Mouse (Mus musculus) common myeloid progenitor, adult 5-6 weeks (primary cell): Measurements from ENCODE around the gene Ankrd50. TPM values are rescaled to one million over a fixed set of nuclear protein-coding genes. Genes with fewer than 3 reads are reported as not detected.

ENCODE experiments used
- ATAC-seq: replicated peaks from 2 replicates; pipeline ENCODE4 v1.8.0; 2016; ENCODE audit warnings: low read depth, mild to moderate bottlenecking, moderate TSS enrichment, inconsistent platforms; ENCODE audit not compliant: poor library complexity, severe bottlenecking
- total RNA-seq: library from RNA; stranded (forward); fragments of 200-1000, 187-1606 nt; gene quantifications from 2 replicates; pipeline ENCODE4 v1.2.3, GENCODE M21; 2017

Gene Ankrd50
- total RNA-seq = 7.3 and 12.9 TPM in 2 replicates

DNA sequence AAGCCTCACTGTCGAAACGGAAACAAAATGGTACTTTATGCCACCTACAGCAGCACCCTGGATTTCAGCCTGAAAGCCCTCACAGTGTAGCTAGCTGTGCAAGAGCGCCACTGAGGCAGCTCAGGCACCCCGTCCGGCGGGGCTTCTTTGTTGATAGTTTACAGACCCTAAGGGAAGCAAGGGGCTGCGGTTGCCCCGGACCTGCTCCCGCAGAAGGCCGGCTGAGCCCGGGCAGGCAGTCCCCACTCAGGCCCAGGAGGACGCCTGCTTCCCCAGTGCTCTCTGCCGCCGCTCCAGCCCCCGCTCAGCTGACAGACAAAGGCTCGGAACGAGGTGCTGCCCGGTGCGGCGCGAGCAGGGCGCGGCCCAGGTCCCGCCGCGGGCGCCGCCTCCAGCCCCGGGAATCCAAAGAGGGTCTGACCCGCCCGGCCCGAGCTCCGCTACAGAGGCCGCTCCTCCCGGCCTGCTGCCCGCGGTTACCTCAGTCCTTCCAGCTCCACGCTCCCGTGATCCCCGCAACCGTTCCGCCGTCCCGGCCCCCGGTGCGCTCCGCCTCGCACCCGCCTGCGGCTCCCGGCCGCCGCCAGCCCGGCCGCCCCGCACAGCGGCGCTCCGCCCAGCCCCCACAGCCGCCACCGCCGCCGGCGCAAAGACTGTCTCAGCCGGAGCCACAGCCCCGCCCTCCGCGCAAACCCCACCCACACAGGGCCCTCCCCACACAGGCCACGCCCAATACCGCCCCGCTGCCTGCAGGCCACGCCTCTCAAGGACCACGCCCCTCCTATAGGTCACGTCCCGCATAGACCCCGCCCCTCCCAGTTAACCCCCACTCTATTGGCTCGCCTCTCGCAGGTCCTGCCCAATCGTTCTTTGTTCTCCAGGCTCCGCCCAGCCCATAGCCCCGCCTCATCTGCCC, at the start of gene Ankrd50:
TSS of gene Ankrd50 (minus strand) at position 654 of the 916 bp plus-strand sequence.
- ATAC-seq = peak; percentile 96

- ATAC-seq = no peak
Measured at GRCm38 (mm10) chr3:38534245-38534644, 49.6 kb upstream of the Ankrd50 start.

GRCm38 (mm10) chr3:38520426-38520825, 35.8 kb upstream of the Ankrd50 start:
- no peak for ATAC-seq

DNA sequence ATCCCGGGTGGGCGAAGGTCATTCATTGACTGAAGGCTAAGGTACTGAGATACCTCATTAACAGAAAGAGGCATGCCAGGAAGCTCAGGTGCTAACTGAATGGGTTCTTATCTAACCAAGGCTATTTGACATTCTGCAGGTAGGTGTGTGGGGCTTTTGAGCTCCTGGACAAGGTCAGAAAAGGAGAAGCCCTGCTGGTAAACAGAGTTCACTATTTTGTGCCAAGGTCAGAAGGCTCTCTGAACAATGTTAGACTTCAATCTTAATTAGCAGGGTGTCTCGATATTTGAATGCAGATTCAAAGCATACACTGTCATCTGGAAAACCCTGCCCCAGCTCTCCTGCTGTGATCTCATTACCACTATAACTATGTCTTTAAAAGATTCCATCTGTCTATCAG, 35.3 kb upstream of the Ankrd50 start:
- no peak for ATAC-seq

DNA sequence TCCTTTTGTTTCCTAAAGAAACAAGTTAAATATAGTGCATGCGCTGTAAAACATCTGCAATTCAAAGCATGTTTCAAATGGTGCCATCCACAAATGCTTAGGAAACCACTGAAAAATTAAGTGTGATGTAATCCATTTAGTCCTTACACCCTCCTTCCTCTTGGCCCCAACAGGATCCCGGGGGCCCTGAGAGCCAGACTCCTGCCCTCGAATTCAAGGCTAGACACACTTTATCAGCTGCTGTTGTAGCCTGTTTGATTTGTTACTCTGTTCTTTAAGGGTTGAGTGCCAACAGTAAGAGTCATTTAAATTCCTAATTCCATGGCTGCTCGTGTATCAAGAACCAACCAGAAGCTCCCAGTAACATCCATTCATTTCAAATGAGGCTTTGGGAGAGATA, 19.0 kb upstream of the Ankrd50 start:
- no peak for ATAC-seq

DNA sequence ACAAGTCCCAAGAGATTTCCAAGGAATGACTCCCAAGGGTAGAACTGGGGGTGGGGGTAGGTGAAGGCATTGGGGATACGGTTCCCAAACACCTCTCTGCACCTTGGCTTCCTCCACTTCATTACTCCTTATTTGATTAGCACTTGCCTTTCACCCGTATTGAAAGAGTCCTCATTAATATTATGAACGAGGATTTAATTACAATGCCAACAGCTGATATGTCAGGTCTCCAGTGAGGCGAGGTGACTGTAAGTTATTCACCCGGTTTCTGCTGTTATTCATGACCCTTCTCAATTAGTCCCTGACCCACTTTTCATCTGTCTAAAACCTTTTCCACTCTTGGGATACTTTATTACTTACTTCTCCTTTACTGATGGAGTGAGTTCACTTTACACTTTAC, 17.5 kb upstream of the Ankrd50 start:
- ATAC-seq = no peak

DNA sequence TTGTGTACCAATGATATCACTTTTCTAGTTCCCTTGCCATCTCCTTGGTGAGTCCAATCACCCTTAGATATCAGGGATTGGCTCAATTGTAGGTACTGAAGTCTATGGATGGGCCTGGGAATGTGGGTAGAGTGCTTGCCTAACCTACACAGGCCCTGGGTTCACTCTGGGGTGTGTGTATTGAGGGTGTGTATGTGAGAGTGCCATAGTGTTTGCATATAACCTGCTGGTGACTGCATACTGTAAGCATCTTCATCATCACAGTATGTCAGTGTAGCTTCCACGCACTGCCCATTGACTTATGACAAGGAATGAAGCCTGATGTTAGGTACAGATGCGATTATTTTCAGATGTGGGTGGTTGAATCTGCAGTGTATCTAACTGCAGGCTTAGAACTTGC, 17.1 kb upstream of the Ankrd50 start:
- no peak for ATAC-seq

GRCm38 (mm10) chr3:38501316-38501715, 16.7 kb upstream of the Ankrd50 start:
- ATAC-seq = no peak

DNA sequence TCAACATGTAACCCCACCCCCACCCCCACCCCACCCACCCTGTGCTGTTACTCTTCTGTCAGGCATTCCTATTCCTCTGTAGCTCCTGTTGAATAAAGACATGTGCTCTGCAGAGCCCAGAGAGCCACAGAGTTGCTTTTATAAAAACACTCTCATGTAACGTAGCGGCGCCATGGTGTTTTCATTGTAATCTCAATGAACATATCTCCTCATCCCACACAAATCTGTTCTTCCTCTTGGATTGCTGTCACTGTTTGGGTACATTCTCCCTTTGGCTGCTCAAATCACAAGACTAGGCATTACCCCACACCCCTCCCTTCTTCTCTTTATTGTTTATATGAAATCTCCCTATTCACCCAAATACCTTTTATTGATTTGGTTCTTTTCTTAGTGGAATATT, 13.9 kb upstream of the Ankrd50 start:
- no peak for ATAC-seq

- ATAC-seq = 0 out of 2 replicates have a peak, but pooled peaks have one; percentile 11
Measured at GRCm38 (mm10) chr3:38496795-38497385, 12.2 kb upstream of the Ankrd50 start.

- ATAC-seq = peak; percentile 40; the same call in 1 of the 2 replicates
Measured at GRCm38 (mm10) chr3:38491702-38492101, 7.1 kb upstream of the Ankrd50 start.

DNA sequence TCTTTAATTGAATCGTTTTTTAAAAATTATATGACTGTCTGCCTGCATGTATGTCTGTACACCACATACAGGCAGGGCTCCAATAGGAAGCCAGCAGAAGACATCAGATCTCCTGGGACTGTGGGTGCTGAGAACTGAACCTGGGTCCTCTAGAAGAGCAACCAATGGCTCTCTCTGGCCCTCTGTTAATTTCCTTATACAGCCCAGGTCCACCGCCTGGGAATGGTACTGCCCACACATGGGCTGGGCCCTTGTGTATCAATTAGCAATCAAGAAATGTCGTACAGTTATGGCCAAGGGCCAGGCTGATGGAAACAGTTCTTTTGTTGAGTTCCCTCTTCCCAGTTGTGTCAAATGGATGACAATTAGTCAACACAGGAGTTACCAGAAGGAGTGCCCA, 6.6 kb upstream of the Ankrd50 start:
- ATAC-seq = 0 out of 2 replicates have a peak, but pooled peaks have one; percentile 7

- peak; percentile 40; the same call in 1 of the 2 replicates for ATAC-seq
Measured at GRCm38 (mm10) chr3:38490720-38491119, 6.1 kb upstream of the Ankrd50 start.

DNA sequence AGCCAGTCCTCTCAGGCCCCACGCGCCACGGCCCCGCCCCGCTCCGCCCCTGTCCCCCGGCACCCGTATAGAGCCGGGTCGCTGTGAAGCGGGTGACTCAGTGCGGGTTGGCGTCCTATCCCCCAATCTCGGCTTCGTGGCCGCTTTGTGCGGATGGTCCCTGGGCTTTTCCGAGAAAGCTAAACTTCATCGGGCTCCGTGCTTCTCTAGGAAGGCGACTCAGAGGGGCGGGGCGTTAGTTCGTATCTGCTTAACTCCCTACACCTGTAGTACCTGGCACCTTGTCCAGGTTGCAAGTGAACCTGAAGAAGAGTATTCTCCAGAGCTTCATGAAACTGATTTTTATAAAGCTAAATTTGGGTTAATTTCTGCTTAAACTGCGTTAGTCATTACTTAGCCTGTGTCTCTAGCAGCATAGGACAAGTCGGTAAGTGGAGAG, 482 bp upstream of the Ankrd50 start:
- ATAC-seq = no peak

- ATAC-seq = no peak
Measured at GRCm38 (mm10) chr3:38483551-38483950, 1.1 kb downstream of the Ankrd50 start.

- ATAC-seq = no peak
Measured at GRCm38 (mm10) chr3:38482749-38483148, 1.9 kb downstream of the Ankrd50 start.

GRCm38 (mm10) chr3:38481106-38481505, 3.5 kb downstream of the Ankrd50 start:
- ATAC-seq = no peak

DNA sequence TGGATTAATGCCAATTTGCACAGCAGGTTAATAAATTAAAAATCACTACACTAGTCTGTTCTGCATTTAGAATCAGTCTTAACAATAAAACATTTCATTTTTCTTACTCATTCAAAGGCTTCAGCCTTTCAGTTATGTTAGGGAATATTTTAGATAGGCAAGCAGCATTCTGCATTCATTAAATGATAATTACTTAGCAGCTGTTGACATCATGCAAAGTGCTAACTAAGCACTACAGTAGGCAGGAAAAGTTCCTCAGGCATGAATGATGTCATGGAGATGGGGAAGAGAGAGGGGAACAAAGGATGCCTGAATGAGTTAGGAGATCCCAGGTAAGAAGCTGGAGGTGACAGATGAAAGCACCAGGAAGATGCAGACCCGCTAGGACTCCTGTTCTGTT, 6.7 kb downstream of the Ankrd50 start:
- no peak for ATAC-seq

GRCm38 (mm10) chr3:38475587-38475986, 9.1 kb downstream of the Ankrd50 start:
- ATAC-seq = no peak

- no peak for ATAC-seq
Measured at GRCm38 (mm10) chr3:38473138-38473537, 11.5 kb downstream of the Ankrd50 start.

DNA sequence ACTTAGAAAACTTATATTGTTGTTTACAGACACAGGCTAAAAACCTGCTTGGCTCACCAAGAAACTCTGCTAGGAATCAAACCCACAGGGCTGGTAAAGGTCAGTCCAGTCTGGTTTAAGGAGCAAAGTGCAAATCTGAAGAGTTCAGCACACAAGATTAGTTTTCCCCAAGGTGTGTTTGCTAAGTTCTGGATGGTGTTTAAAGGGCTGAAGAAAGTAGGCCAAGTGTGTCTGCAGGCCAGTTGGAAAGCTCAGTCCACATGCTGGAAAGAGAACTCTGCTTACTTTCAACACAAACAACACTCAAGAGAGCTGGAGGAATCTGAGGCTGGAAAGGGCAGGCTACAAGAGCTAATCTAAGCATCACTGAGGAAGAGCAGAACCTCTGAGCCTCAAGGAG, 13.1 kb downstream of the Ankrd50 start:
- ATAC-seq = no peak
